Mouse (Mus musculus) brain, embryonic 14.5 days (tissue): ENCODE measurements around the gene Glt1d1.

Experiments used
- CTCF ChIP-seq: fragments of 200-500 bp; IDR thresholded peaks from 2 replicates; pipeline ENCODE4 v1.5.1; 2012; ENCODE audit warnings: inconsistent platforms, mild to moderate bottlenecking, moderate library complexity, borderline replicate concordance; ENCODE audit not compliant: insufficient read depth, insufficient read length; ENCODE audit errors: extremely low read depth
- POLR2A ChIP-seq: fragments of 200-500 bp; IDR thresholded peaks from 2 replicates; pipeline ENCODE4 v1.6.1; 2012; ENCODE audit warnings: mild to moderate bottlenecking, inconsistent platforms, borderline replicate concordance; ENCODE audit not compliant: poor library complexity, insufficient read depth, insufficient read length, severe bottlenecking; ENCODE audit errors: extremely low read depth

- TF ChIP-seq CTCF, result no peak
- TF ChIP-seq POLR2A, result no peak
Measured at GRCm38 (mm10) chr5:127609191-127609714, 22.8 kb upstream of the Glt1d1 start.
